Mouse (Mus musculus) limb, embryonic 11.5 days (tissue): ENCODE measurements around the gene Igsf6. TPM values are rescaled to one million over a fixed set of nuclear protein-coding genes. Genes with fewer than 3 reads are reported as not detected.

Source experiments
- polyA plus RNA-seq: library from polyadenylated mRNA; unstranded; fragments of >200 nt; fragmentation: Nextera tagmentation; extraction: Ambion mirVana; gene quantifications from 2 replicates; pipeline ENCODE4 v1.2.1, GENCODE M21; 2014

Igsf6 gene
- polyA plus RNA-seq, 1 experiment from 2014 or later = 1.1 TPM

Other genes starting within 250 kb of the Igsf6 start
- gene Eef2k, start 231.7 kb downstream of the Igsf6 start, polyA plus RNA-seq = 9.6 and 12.0 TPM in 2 replicates
- 23.8 and 29.3 TPM in 2 replicates for gene Polr3e, start 156.8 kb downstream of the Igsf6 start, polyA plus RNA-seq
- gene Cdr2, start 92.3 kb downstream of the Igsf6 start, polyA plus RNA-seq = 14.0 and 16.2 TPM in 2 replicates
- 0.14 and 0.35 TPM in 2 replicates for gene Mfsd13b, start 92.1 kb downstream of the Igsf6 start, polyA plus RNA-seq
- gene Mettl9, start 40.1 kb downstream of the Igsf6 start, polyA plus RNA-seq = 294 and 297 TPM in 2 replicates
- gene Otoa, start 7.1 kb upstream of the Igsf6 start, polyA plus RNA-seq = 0.04 TPM in 1 of 2 replicates, not detected in the other